Mouse (Mus musculus): Measurements from ENCODE around the gene Irak3.
A peak's percentile ranks its signal among the peaks of the same experiment; 100 is the strongest.
"Not testable (repeated sequence)": the region's sequence is repeated elsewhere in the genome, so short reads cannot be mapped to it uniquely, and the experiment has no call there.

Gene Irak3

GRCm38 (mm10) chr10:120164931-120165792 lies 36.8 kb downstream of the Irak3 start:
- DNase-seq (ENCODE audit: inconsistent age in 2 of 2, low spot score in 1 of 2) = no peak

- no peak for DNase-seq (ENCODE audit: inconsistent age in 2 of 2, low spot score in 1 of 2)
Measured at GRCm38 (mm10) chr10:120163490-120163889, 38.4 kb downstream of the Irak3 start.

GRCm38 (mm10) chr10:120162840-120163239 lies 39.1 kb downstream of the Irak3 start:
- DNase-seq (ENCODE audit: inconsistent age in 2 of 2, low spot score in 1 of 2) = no peak

- no peak for DNase-seq (ENCODE audit: inconsistent age in 2 of 2, low spot score in 1 of 2)
Measured at GRCm38 (mm10) chr10:120160533-120160932, 41.4 kb downstream of the Irak3 start.

- no peak for DNase-seq (ENCODE audit: inconsistent age in 2 of 2, low spot score in 1 of 2)
Measured at GRCm38 (mm10) chr10:120153911-120154310, 48.0 kb downstream of the Irak3 start.

GRCm38 (mm10) chr10:120151672-120152071 lies 50.3 kb downstream of the Irak3 start:
- DNase-seq (ENCODE audit: inconsistent age in 2 of 2, low spot score in 1 of 2) = peak in 1 of 2 experiments; percentile 28

GRCm38 (mm10) chr10:120140916-120141516 lies 60.9 kb downstream of the Irak3 start:
- peak in 1 of 2 experiments; percentile 39 for DNase-seq (ENCODE audit: inconsistent age in 2 of 2, low spot score in 1 of 2)

GRCm38 (mm10) chr10:120140193-120140592 lies 61.7 kb downstream of the Irak3 start:
- DNase-seq (ENCODE audit: inconsistent age in 2 of 2, low spot score in 1 of 2) = no peak

- DNase-seq (ENCODE audit: inconsistent age in 2 of 2, low spot score in 1 of 2) = no peak
Measured at GRCm38 (mm10) chr10:120136020-120136562, 65.8 kb downstream of the Irak3 start.

GRCm38 (mm10) chr10:120133697-120134096 lies 68.2 kb downstream of the Irak3 start:
- no peak for DNase-seq (ENCODE audit: inconsistent age in 2 of 2, low spot score in 1 of 2)

GRCm38 (mm10) chr10:120130621-120131020 lies 71.3 kb downstream of the Irak3 start:
- peak in 1 of 2 experiments; percentile 61 for DNase-seq (ENCODE audit: inconsistent age in 2 of 2, low spot score in 1 of 2)

- DNase-seq (ENCODE audit: inconsistent age in 2 of 2, low spot score in 1 of 2) = no peak
Measured at GRCm38 (mm10) chr10:120128601-120129277, 73.2 kb downstream of the Irak3 start.

- no peak for DNase-seq (ENCODE audit: inconsistent age in 2 of 2, low spot score in 1 of 2)
Measured at GRCm38 (mm10) chr10:120125465-120125857, 76.5 kb downstream of the Irak3 start.

GRCm38 (mm10) chr10:120124801-120125464 lies 77.0 kb downstream of the Irak3 start:
- peak; percentile 81 to 95 for DNase-seq (ENCODE audit: inconsistent age in 2 of 2, low spot score in 1 of 2)

GRCm38 (mm10) chr10:120123721-120124120 lies 78.2 kb downstream of the Irak3 start:
- DNase-seq (ENCODE audit: inconsistent age in 2 of 2, low spot score in 1 of 2) = no peak

GRCm38 (mm10) chr10:120115249-120115648 lies 86.7 kb downstream of the Irak3 start:
- DNase-seq (ENCODE audit: inconsistent age in 2 of 2, low spot score in 1 of 2) = no peak

- no peak for DNase-seq (ENCODE audit: inconsistent age in 2 of 2, low spot score in 1 of 2)
Measured at GRCm38 (mm10) chr10:120114493-120114892, 87.4 kb downstream of the Irak3 start.

GRCm38 (mm10) chr10:120113980-120114379 lies 88.0 kb downstream of the Irak3 start:
- DNase-seq (ENCODE audit: inconsistent age in 2 of 2, low spot score in 1 of 2) = no peak

- not testable (repeated sequence) for DNase-seq (ENCODE audit: inconsistent age in 2 of 2, low spot score in 1 of 2)
Measured at GRCm38 (mm10) chr10:120113482-120113881, 88.4 kb downstream of the Irak3 start.

GRCm38 (mm10) chr10:120112507-120113396 lies 89.2 kb downstream of the Irak3 start, which contains the start of gene Helb:
TSS of gene Helb (minus strand) at chr10:120112987.
- DNase-seq (ENCODE audit: inconsistent age in 2 of 2, low spot score in 1 of 2) = peak; percentile 98 to 100
